Mouse (Mus musculus): ENCODE measurements around the gene Gprc5c. TPM values are rescaled to one million over a fixed set of nuclear protein-coding genes. Genes with fewer than 3 reads are reported as not detected.

Gprc5c gene
- total and polyA plus RNA-seq, 3 experiments, result not detected

- Histone ChIP-seq H3K9ac (ENCODE audit: control insufficient read depth, low read depth, low read length, poor library complexity, severe bottlenecking) (no peak overlapping the region), H3K79me2 (ENCODE audit: control insufficient read depth, insufficient read depth, low read length, poor library complexity) (no peaks in the 10 kb centered on the region), H3K36me3 (ENCODE audit: control insufficient read depth in 1 of 2, insufficient read depth in 2 of 2, low read length in 2 of 2) (no peaks in the 10 kb centered on the region), H3K4me3 (ENCODE audit: control insufficient read depth in 1 of 2, insufficient read depth in 1 of 2, low read depth in 2 of 2, low read length in 2 of 2) (no peak overlapping the region), H3K4me1 (ENCODE audit: control insufficient read depth in 1 of 2, insufficient read depth in 2 of 2, low read length in 2 of 2) (no peaks in the 10 kb centered on the region), H3K27me3 (ENCODE audit: control insufficient read depth in 1 of 2, insufficient read depth in 2 of 2, low read length in 2 of 2) (no peaks in the 10 kb centered on the region), H3K9me3 (replicated peaks; ENCODE audit: insufficient read depth, low read length) (no peaks in the 10 kb centered on the region), H3K27ac (ENCODE audit: control insufficient read depth, low read depth, low read length) (no peak overlapping the region)
- DNase-seq (ENCODE audit: low read depth, low spot score), result no peak
- peak in 2 of 3 experiments; percentile 12 to 27; a peak in 1 of 6 replicates for TF ChIP-seq CTCF (IDR thresholded peaks at IDR 0.05 in 2 of 3, conservative IDR thresholded peaks at IDR 0.05 in 1 of 3; ENCODE audit: control insufficient read depth in 1 of 3, insufficient read depth in 1 of 3, low read depth in 2 of 3, low read length in 3 of 3, poor library complexity in 1 of 3, severe bottlenecking in 1 of 3)
- TF ChIP-seq HCFC1 (IDR thresholded peaks at IDR 0.05; ENCODE audit: low read depth, low read length), result no peak
- no peak for TF ChIP-seq EP300 (IDR thresholded peaks at IDR 0.05; ENCODE audit: low read depth in 1 of 2, low read length in 2 of 2)
Measured at GRCm38 (mm10) chr11:114812731-114813240, 38.2 kb upstream of the Gprc5c start.

- H3K27ac ChIP-seq (ENCODE audit: control insufficient read depth, low read depth, low read length), result no peak overlapping the region
- H3K4me1 ChIP-seq (ENCODE audit: control insufficient read depth in 1 of 2, insufficient read depth in 2 of 2, low read length in 2 of 2), result no peaks in the 10 kb centered on the region
- no peak overlapping the region for H3K4me3 ChIP-seq (ENCODE audit: control insufficient read depth in 1 of 2, insufficient read depth in 1 of 2, low read depth in 2 of 2, low read length in 2 of 2)
- H3K9ac ChIP-seq (ENCODE audit: control insufficient read depth, low read depth, low read length, poor library complexity, severe bottlenecking), result no peak overlapping the region
- no peaks in the 10 kb centered on the region for H3K9me3 ChIP-seq (replicated peaks; ENCODE audit: insufficient read depth, low read length)
- H3K79me2 ChIP-seq (ENCODE audit: control insufficient read depth, insufficient read depth, low read length, poor library complexity), result no peaks in the 10 kb centered on the region
- no peaks in the 10 kb centered on the region for H3K36me3 ChIP-seq (ENCODE audit: control insufficient read depth in 1 of 2, insufficient read depth in 2 of 2, low read length in 2 of 2)
- no peaks in the 10 kb centered on the region for H3K27me3 ChIP-seq (ENCODE audit: control insufficient read depth in 1 of 2, insufficient read depth in 2 of 2, low read length in 2 of 2)
- no peak for TF ChIP-seq USF1 (IDR thresholded peaks at IDR 0.05; ENCODE audit: low read depth, low read length)
- TF ChIP-seq NELFE (IDR thresholded peaks at IDR 0.05; ENCODE audit: low read depth, low read length), result no peak
- no peak for DNase-seq (ENCODE audit: low read depth, low spot score)
Measured at GRCm38 (mm10) chr11:114814873-114815592, 35.9 kb upstream of the Gprc5c start.

- DNase-seq (ENCODE audit: low read depth, low spot score), result no peak
- Histone ChIP-seq H3K9ac (ENCODE audit: control insufficient read depth, low read depth, low read length, poor library complexity, severe bottlenecking) (no peak overlapping the region), H3K27me3 (ENCODE audit: control insufficient read depth in 1 of 2, insufficient read depth in 2 of 2, low read length in 2 of 2) (no peaks in the 10 kb centered on the region), H3K9me3 (replicated peaks; ENCODE audit: insufficient read depth, low read length) (no peaks in the 10 kb centered on the region), H3K4me3 (ENCODE audit: control insufficient read depth in 1 of 2, insufficient read depth in 1 of 2, low read depth in 2 of 2, low read length in 2 of 2) (no peak overlapping the region), H3K36me3 (ENCODE audit: control insufficient read depth in 1 of 2, insufficient read depth in 2 of 2, low read length in 2 of 2) (no peaks in the 10 kb centered on the region), H3K4me1 (ENCODE audit: control insufficient read depth in 1 of 2, insufficient read depth in 2 of 2, low read length in 2 of 2) (no peaks in the 10 kb centered on the region), H3K27ac (ENCODE audit: control insufficient read depth, low read depth, low read length) (no peak overlapping the region), H3K79me2 (ENCODE audit: control insufficient read depth, insufficient read depth, low read length, poor library complexity) (no peaks in the 10 kb centered on the region)
- TF ChIP-seq RAD21 (IDR thresholded peaks at IDR 0.05; ENCODE audit: low read depth, low read length), result no peak
- no peak for TF ChIP-seq MAX (IDR thresholded peaks at IDR 0.05; ENCODE audit: low read length)
- no peak for TF ChIP-seq ZC3H11A (IDR thresholded peaks at IDR 0.05; ENCODE audit: low read depth, low read length)
- TF ChIP-seq ZNF384 (IDR thresholded peaks at IDR 0.05; ENCODE audit: low read depth, low read length), result no peak
- TF ChIP-seq UBTF (IDR thresholded peaks at IDR 0.05; ENCODE audit: borderline replicate concordance, insufficient read depth, low read depth, low read length), result no peak
- no peak for TF ChIP-seq BHLHE40 (IDR thresholded peaks at IDR 0.05; ENCODE audit: borderline replicate concordance, low read depth, low read length)
- TF ChIP-seq CHD1 (IDR thresholded peaks at IDR 0.05; ENCODE audit: low read depth, low read length), result no peak
- TF ChIP-seq TCF12 (IDR thresholded peaks at IDR 0.05; ENCODE audit: low read depth, low read length), result no peak
- no peak for TF ChIP-seq HCFC1 (IDR thresholded peaks at IDR 0.05; ENCODE audit: low read depth, low read length)
- TF ChIP-seq JUND (IDR thresholded peaks at IDR 0.05; ENCODE audit: low read depth, low read length), result no peak
- TF ChIP-seq RCOR1 (IDR thresholded peaks at IDR 0.05; ENCODE audit: low read depth, low read length), result no peak
Measured at GRCm38 (mm10) chr11:114816934-114817333, 34.0 kb upstream of the Gprc5c start.
